Mouse (Mus musculus): ENCODE data around the gene Slc31a2.

The Slc31a2 gene

DNA sequence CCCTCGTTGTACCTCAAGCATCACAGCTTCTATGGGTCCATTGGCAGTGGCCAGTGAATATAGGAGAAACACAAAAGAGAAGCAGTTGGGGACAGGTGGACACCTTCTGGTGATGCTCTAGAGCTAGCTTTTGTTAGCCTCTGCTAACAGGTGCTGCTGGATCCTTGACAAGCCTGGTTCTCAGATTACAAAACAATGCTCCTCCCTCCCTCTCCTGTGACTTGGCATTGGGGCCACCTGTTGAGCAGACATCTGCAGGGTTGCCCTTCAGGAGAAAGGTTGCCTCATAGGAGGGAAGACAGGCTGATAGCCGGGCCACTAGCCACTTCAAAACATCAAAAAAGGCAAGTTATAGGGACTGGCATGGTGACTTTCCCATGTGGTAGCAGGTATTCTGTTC, at the start of gene Slc31a2:
Gene Slc31a2, plus strand, starts transcription at position 287 of the 400 bp plus-strand sequence.
- ChIA-PET POLR2A (interaction anchor here in 3 of 4 experiments (0.9 to 3.7 kb wide), 9 partner anchors 10 to 263 kb away, joined by 3 to 11 read pairs (median 4); partner anchors contain the start of genes Fkbp15 (in 2 of the 3), Slc31a1 (in 2 of the 3), 4933430I17Rik (in 1 of the 3) and Pole3 (in 1 of the 3)), CTCF (interaction anchor here (0.6 to 2.8 kb wide), 5 partner anchors 11 to 129 kb away, joined by 3 to 18 read pairs (median 4); no protein-coding TSS in a partner anchor)

GRCm38 (mm10) chr4:62213490-62213889, 48.9 kb upstream of the Slc31a2 start:
- CTCF ChIA-PET: no interaction called here
- POLR2A ChIA-PET: no interaction called here

GRCm38 (mm10) chr4:62228391-62228790, 34.0 kb upstream of the Slc31a2 start:
- CTCF ChIA-PET: interaction anchor here in 2 of 4 experiments (1.1 kb wide), 2 partner anchors 35 kb away, joined by 3 to 5 read pairs; no protein-coding TSS in a partner anchor

DNA sequence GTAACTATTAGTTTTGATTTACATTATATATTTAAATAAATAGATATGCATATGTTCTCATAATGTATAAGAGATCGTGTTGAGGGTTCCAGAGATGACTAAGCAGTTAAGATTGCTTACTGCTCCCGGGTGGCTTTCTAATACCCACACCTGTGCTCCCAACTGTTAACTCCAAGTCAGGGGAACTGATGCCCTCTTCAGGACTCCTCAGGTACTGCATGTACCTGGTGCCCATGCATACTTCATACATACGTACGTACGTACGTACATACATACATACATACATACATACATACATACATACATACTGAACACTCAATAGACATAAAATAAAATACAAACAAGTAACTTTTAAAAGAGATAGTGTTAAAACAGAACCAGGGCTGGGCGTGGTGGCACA, 32.9 kb upstream of the Slc31a2 start:
- ChIA-PET CTCF (interaction anchor here in 1 of 4 experiments (1.1 kb wide), 1 partner anchor 34 kb away, joined by 3 read pairs; no protein-coding TSS in a partner anchor), POLR2A (interaction anchor here in 2 of 4 experiments (0.7 to 1.2 kb wide), 3 partner anchors 19 to 180 kb away, joined by 3 read pairs; no protein-coding TSS in a partner anchor)

More at GRCm38 (mm10) chr4:62228391-62228790, 34.0 kb upstream of the Slc31a2 start:
- POLR2A ChIA-PET: interaction anchor here in 2 of 4 experiments (1.0 to 1.5 kb wide), 3 partner anchors 19 to 181 kb away, joined by 3 read pairs; no protein-coding TSS in a partner anchor

GRCm38 (mm10) chr4:62230153-62230552, 32.2 kb upstream of the Slc31a2 start:
- POLR2A ChIA-PET: no interaction called here
- CTCF ChIA-PET: interaction anchor here in 2 of 4 experiments (0.6 to 0.7 kb wide), 2 partner anchors 33 kb away, joined by 3 to 4 read pairs; no protein-coding TSS in a partner anchor

DNA sequence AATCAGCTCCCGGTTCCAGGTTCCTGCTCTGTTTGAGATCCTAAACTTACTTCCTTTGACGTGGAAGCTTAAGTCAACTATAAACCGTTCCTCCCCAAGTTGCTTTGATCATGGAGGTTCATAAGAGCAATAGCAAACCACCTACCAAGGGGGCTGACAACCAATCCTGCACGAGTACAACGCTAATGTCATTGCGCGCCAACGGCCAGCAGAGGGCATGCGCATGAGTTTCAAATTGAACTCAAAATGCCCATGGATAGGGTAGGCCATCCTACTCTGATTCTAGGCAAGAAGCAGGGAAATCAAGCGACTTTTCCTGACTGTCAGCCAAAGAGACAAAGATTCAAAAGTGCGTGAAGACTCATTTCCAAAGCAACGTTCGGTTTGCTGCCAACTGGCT, 31.6 kb upstream of the Slc31a2 start, which contains the start of gene Zfp37:
Gene Zfp37, minus strand, starts transcription at position 279 of the 400 bp plus-strand sequence.
- POLR2A ChIA-PET: interaction anchor here in 1 of 4 experiments (0.6 kb wide), 1 partner anchor 33 kb away, joined by 5 read pairs; no protein-coding TSS in a partner anchor
- CTCF ChIA-PET: interaction anchor here (0.6 to 1.2 kb wide), 4 partner anchors 32 to 294 kb away, joined by 3 to 10 read pairs (median 4); partner anchors contain the start of genes 4933430I17Rik (in 1 of the 4) and Pole3 (in 1 of the 4)

DNA sequence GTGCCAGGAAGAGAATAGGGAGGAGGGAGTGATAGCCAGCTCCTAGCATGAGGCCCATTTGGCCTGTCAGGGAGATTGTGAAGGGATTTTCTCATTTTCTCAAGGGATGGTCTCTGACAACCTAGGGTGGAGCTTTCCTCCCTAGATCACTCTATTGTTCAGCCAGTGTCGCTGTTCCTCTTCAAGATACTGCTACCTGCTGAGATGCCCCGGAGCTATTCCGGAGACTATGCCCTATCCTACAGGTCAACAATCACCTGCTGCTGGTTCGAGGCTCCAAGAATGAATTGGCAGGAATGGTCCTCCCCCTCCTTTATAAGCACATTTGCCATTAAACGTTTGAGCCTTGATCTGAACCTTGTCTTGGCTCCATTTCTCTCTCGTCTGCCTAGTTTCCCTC, 21.8 kb upstream of the Slc31a2 start:
- CTCF ChIA-PET: no interaction called here
- POLR2A ChIA-PET: no interaction called here

DNA sequence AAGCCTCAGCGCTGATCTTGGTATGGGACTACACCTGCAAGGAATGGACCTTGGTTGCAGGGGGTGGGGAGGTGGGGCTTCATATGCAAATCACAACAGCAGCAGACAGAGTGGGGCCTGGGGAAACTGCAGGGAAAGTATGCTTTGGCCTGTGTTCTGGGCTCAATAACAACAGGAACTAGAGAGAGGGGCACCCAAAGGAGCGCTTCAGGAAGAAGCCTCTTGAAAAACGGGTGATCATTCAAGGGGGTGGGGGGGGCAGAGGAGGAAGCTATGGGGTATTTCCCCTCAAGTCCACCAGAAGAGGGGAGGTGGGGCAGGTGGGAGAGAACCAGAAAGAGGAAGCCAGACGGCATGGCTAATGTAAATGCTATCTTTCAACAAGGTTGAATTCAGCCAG, 14.0 kb upstream of the Slc31a2 start:
- ChIA-PET CTCF (interaction anchor here in 2 of 4 experiments (0.9 to 1.7 kb wide), 2 partner anchors 15 kb away, joined by 4 to 8 read pairs; partner anchors contain the start of gene Slc31a2 (in 1 of the 2)), POLR2A (interaction anchor here in 3 of 4 experiments (0.5 to 2.1 kb wide), 13 partner anchors 12 to 274 kb away, joined by 3 to 12 read pairs (median 4); partner anchors contain the start of genes Fkbp15 (in 2 of the 3), Slc31a1 (in 2 of the 3) and Slc31a2 (in 1 of the 3))

DNA sequence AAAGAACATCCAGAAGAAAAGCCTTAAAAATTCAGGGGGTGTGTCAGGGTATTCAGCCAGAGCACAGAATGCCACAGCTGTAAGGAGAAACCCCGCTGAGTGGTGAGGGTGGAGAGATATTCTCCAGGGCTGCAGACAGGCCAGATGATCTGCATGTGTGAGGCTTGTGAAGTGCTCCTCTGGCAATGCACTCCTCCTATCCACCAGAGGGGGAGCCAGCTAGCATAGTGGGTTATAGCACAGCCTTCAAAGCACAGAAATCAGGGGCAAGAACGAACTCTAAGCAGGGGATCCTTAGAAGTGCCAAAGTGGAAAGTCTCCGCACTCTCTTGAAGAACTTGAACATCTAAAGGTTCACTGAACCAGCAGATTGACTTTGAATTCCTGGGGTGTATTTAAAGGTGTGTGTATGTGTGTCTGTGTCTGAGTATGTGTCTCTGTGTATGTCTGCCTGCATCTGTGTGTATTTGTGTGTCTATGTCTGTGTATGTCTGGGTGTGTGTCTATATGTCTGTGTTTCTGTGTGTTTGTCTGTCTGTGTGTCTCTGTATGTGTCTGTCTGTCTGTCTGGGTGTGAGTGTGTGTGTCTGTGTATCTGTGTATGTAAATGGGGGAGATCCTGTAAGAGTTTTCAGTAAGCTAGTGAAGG, 11.3 kb upstream of the Slc31a2 start:
- CTCF ChIA-PET: interaction anchor here in 3 of 4 experiments (0.7 to 2.7 kb wide), 8 partner anchors 12 to 157 kb away, joined by 3 to 18 read pairs (median 4); partner anchors contain the start of genes Cdc26 (in 1 of the 3), Prpf4 (in 1 of the 3) and Slc31a2 (in 1 of the 3)
- POLR2A ChIA-PET: interaction anchor here in 3 of 4 experiments (0.6 to 3.3 kb wide), 16 partner anchors 9 to 399 kb away, joined by 3 to 13 read pairs (median 3); partner anchors contain the start of genes Slc31a2 (in 2 of the 3), Fkbp15 (in 1 of the 3) and Slc31a1 (in 1 of the 3)

DNA sequence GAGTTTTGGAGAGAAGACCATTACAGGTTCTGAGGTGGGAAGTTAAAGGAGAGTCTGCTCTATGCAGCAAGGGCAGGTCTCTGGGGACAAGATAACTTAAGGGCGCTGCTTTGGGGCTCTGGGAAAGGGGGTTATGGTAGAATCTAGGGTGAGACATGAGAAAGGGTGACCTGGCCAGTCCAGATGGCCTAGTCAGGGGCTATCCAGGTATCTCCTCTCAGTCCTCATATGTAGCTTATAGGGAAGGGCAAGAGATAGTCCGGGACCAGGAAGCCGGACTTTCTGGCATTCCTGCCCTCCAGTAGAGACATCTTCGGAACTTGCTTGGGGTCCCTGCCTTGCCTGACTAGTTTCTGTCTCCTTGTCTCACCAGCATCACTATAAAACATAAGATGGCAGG, 10.6 kb upstream of the Slc31a2 start:
- ChIA-PET CTCF (interaction anchor here (0.6 to 2.7 kb wide), 7 partner anchors 11 to 177 kb away, joined by 3 to 18 read pairs (median 4); partner anchors contain the start of gene Slc31a2 (in 1 of the 4)), POLR2A (interaction anchor here in 2 of 4 experiments (0.7 to 3.3 kb wide), 9 partner anchors 9 to 156 kb away, joined by 3 to 13 read pairs (median 3); no protein-coding TSS in a partner anchor)

GRCm38 (mm10) chr4:62254551-62254950, 7.8 kb upstream of the Slc31a2 start:
- POLR2A ChIA-PET: no interaction called here

GRCm38 (mm10) chr4:62256931-62257330, 5.4 kb upstream of the Slc31a2 start:
- ChIA-PET CTCF (interaction anchor here in 1 of 4 experiments (0.6 kb wide), 1 partner anchor 10 kb away, joined by 3 read pairs; no protein-coding TSS in a partner anchor), POLR2A (interaction anchor here in 1 of 4 experiments (1.3 kb wide), 1 partner anchor 48 kb away, joined by 3 read pairs; no protein-coding TSS in a partner anchor)

More at GRCm38 (mm10) chr4:62254551-62254950, 7.8 kb upstream of the Slc31a2 start:
- CTCF ChIA-PET: no interaction called here

GRCm38 (mm10) chr4:62263133-62263844, 927 bp downstream of the Slc31a2 start:
- ChIA-PET CTCF (interaction anchor here (0.6 to 2.8 kb wide), 49 partner anchors 11 to 528 kb away, joined by 3 to 20 read pairs (median 4); partner anchors contain the start of genes 4933430I17Rik (in 1 of the 4), Pole3 (in 1 of the 4) and Zfp37 (in 1 of the 4)), POLR2A (interaction anchor here in 3 of 4 experiments (0.6 to 2.6 kb wide), 15 partner anchors 12 to 262 kb away, joined by 3 to 10 read pairs (median 4); partner anchors contain the start of genes Fkbp15 (in 2 of the 3), Slc31a1 (in 2 of the 3), 4933430I17Rik (in 1 of the 3) and Pole3 (in 1 of the 3))

- CTCF ChIA-PET: interaction anchor here in 3 of 4 experiments (0.6 to 1.0 kb wide), 3 partner anchors 84 to 318 kb away, joined by 3 to 11 read pairs (median 3); no protein-coding TSS in a partner anchor
- POLR2A ChIA-PET: interaction anchor here in 2 of 4 experiments (1.0 to 2.2 kb wide), 7 partner anchors 16 to 95 kb away, joined by 3 to 5 read pairs (median 3); partner anchors contain the start of genes Fkbp15 (in 1 of the 2) and Slc31a1 (in 1 of the 2)
These were observed 2.9 kb downstream of the Slc31a2 start for GRCm38 (mm10) chr4:62265154-62265836.

DNA sequence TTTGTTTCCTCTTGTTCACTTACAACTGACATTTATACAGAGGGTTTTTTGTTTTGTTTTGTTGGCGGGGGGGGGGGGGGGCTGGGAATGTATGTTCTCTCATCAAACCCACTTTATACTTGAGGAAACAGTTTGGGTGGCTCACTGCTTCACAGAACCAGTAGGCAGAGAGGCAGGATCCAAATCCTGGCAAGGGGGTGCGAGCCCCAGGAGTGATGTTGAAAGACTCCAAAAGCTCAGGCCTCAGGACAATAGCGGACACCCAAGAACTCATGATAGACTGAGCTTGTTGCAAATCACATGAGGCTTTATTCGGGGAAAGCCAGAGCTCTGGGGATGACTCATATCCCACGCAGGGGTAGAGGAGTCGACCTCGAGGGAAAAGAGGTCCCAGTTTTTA, 3.7 kb downstream of the Slc31a2 start:
- ChIA-PET POLR2A (interaction anchor here in 2 of 4 experiments (1.0 to 2.2 kb wide), 7 partner anchors 15 to 94 kb away, joined by 3 to 5 read pairs (median 3); partner anchors contain the start of genes Fkbp15 (in 1 of the 2) and Slc31a1 (in 1 of the 2)), CTCF (interaction anchor here in 2 of 4 experiments (0.6 to 0.7 kb wide), 3 partner anchors 85 to 317 kb away, joined by 3 to 11 read pairs (median 3); no protein-coding TSS in a partner anchor)

DNA sequence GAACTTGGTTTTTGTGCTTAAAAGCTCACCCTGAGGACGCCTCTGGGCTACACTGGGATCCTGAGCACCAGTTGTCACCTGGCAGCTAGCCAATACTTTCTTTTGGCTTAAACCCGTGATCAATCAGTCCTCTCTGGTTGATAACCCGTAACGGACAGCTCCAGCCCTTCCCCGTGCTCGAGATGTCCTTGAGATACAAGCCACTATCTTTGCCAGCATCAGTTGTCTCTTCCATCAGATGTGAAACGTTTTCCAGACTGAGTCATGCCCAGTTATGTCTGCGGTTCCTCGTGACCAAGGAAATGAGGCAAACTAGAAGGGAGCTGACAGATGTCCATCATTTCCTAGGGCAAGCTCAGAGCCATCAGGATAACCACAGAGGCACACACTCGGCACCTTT, 4.7 kb downstream of the Slc31a2 start:
- CTCF ChIA-PET: interaction anchor here in 2 of 4 experiments (0.6 to 1.0 kb wide), 2 partner anchors 10 to 11 kb away, joined by 3 read pairs; no protein-coding TSS in a partner anchor
- POLR2A ChIA-PET: interaction anchor here in 2 of 4 experiments (1.1 to 2.2 kb wide), 3 partner anchors 16 to 93 kb away, joined by 3 to 5 read pairs (median 3); partner anchors contain the start of genes Fkbp15 (in 1 of the 2) and Slc31a1 (in 1 of the 2)

- ChIA-PET CTCF (no interaction called here), POLR2A (interaction anchor here in 1 of 4 experiments (1.1 kb wide), 1 partner anchor 22 kb away, joined by 3 read pairs; no protein-coding TSS in a partner anchor)
These were observed 10.3 kb downstream of the Slc31a2 start for GRCm38 (mm10) chr4:62272696-62273095.
